Mouse (Mus musculus): ENCODE measurements around the gene Sympk.

Gene Sympk

DNA sequence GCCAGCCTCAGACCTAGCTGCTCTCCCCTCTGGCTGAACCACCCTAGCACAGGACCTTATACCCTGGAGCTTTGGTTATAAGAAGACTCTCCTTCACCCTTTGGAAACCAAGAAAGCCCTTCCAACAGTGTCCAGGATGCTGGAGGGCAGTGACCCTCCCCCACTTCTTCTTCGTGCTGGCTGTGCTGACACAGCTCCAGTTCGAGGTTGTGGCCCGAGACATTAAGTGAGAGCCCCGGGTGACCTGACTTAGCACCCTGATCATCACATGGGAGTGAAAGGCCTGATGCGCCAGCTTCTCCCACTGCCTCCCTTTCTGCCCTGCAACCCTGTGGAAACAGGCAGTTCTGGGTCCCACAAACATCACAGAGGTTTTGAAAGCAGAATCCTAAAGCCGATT, 61.3 kb downstream of the Sympk start:
- no peak for DNase-seq

DNA sequence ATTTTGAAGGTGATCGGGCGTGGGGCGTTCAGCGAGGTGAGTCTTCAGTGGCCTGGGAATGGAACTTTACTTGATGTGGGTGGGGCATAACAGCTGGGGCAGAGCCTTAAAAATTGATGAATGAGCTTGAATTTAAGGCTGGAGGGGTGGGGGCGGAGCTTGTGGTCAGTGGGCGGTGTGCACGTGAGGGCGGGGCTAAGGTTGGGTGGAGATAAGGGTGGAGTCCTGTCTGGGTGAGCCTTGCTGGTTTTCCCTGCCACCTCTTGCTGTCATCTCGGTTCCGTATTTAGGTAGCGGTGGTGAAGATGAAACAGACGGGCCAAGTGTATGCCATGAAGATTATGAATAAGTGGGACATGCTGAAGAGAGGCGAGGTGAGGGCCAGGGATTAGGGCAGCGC, 61.9 kb downstream of the Sympk start:
- peak; percentile 64 for DNase-seq

DNA sequence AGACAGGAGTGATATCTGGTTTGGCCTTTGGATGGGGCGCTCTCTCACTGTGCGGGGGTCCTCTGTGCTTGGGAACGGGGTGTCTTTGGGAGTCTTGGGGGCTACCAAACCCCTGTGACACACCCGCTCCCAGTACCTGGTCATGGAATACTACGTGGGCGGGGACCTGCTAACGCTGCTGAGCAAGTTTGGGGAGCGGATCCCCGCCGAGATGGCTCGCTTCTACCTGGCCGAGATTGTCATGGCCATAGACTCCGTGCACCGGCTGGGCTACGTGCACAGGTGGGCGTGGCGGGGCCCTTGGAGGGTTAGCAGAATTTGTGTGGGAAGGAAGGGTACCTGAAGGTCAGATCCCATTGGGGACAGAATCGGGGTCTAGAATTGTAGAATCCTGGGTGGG, 62.6 kb downstream of the Sympk start:
- no peak for DNase-seq

DNA sequence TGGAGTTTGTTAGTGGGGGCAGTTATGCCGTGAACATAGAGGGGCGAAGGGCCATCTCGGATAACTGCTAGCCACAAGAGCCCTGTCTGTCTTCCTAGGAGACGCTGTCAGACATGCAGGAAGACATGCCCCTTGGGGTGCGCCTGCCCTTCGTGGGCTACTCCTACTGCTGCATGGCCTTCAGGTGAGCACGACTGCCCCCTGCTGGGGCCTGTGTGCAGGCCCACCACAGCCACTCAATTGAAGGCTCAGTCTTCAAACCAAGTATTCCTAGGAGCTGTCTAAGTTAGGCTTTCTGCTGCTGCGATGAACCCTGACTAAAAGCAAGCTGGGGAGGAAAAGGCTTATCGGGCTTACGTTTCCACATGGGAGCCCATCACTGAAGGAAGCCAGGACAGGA, 64.6 kb downstream of the Sympk start:
- DNase-seq, result peak; percentile 77

DNA sequence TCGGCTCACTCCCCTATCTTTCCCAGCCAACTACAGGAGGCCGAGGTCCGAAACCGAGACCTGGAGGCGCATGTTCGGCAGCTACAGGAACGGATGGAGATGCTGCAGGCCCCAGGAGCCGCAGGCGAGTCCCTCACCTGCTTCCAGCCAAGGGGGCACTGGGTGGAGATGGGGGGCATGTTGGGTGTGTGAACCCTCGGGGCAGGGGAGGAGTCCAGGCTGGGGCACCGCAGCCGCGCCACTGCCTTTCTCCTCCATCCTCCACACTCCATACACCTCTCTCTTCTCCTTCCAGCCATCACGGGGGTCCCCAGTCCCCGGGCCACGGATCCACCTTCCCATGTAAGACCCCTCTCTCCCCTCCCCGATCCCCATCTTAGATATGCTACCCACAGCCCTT, 67.7 kb downstream of the Sympk start:
- DNase-seq, result no peak

DNA sequence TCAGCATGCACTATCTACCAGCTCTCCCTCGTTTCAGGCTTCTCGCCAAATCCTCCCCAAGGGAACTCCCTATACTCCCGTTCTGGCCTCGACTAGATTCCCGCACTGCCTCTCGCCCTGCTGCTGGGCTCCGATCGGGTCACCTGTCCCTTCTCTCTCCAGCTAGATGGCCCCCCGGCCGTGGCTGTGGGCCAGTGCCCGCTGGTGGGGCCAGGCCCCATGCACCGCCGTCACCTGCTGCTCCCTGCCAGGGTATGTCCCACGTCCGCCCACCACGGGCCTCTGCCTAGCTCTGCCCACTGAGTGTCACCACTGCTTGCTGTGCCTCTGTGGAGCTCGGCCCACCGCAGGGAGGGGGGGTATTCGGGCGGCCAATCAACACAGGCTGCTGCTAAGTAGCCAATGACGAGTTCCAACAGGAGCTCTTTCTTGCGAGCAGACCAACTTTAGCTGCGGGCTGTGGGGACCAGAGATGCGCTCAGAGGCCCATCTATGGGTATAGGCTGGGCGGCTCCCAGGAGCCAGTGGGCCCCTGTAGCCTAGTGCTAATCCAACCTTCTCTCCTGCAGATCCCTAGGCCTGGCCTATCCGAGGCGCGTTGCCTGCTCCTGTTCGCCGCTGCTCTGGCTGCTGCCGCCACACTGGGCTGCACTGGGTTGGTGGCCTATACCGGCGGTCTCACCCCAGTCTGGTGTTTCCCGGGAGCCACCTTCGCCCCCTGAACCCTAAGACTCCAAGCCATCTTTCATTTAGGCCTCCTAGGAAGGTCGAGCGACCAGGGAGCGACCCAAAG, 68.4 kb downstream of the Sympk start:
- peak; percentile 38 for DNase-seq

DNA sequence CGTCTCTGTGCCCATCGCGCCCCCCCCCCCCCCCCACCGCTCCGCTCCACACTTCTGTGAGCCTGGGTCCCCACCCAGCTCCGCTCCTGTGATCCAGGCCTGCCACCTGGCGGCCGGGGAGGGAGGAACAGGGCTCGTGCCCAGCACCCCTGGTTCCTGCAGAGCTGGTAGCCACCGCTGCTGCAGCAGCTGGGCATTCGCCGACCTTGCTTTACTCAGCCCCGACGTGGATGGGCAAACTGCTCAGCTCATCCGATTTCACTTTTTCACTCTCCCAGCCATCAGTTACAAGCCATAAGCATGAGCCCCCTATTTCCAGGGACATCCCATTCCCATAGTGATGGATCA, 69.0 kb downstream of the Sympk start:
- DNase-seq, result peak; percentile 91

DNA sequence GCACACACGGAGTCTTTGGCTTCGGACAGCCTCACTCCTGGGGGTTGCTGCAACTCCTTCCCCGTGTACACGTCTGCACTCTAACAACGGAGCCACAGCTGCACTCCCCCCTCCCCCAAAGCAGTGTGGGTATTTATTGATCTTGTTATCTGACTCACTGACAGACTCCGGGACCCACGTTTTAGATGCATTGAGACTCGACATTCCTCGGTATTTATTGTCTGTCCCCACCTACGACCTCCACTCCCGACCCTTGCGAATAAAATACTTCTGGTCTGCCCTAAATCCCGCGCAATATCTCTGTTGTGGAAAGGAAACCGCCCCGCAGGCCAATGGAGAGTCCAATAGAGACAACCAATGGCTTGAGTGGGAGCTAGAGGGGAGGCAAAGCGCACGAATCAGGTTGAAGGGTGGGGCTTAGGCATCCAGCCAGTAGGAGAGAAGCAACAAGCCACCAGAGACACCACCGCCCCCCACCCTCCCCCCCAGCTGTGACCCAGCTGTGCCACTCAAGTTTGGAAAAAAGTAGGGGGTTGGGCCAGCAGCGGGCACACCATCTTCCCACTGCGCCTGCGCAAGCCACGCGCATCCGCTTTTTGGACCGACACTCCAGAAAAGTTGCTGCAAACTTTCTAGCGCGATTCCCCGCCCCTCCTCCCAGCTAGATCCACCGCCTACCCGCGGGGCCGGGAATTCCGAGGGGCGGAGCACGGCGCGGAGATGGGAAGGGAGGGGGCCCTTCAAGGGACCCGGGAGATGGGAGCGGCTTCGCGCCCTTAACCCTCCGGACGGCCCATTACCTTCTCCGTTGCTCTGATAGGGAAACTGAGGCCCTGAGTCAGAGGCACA, 69.6 kb downstream of the Sympk start:
- DNase-seq, result peak; percentile 97

DNA sequence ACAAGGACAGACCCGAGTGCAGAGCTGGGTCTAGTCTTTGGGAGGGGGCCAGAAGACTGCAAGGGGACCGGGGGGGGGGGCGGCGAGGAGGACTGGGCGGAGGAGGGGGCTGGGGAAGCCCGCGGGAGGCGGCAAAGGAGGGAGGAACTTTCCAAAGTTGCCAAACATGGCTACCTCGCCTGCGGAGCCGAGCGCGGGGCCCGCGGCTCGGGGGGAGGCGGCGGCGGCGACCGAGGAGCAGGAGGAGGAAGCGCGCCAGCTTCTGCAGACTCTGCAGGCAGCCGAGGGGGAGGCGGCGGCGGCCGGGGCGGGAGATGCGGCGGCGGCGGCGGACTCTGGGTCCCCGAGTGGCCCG, 70.3 kb downstream of the Sympk start, which contains the start of gene Six5:
Gene Six5, plus strand, starts transcription at position 124 of the 355 bp plus-strand sequence.
- DNase-seq, result peak; percentile 58

DNA sequence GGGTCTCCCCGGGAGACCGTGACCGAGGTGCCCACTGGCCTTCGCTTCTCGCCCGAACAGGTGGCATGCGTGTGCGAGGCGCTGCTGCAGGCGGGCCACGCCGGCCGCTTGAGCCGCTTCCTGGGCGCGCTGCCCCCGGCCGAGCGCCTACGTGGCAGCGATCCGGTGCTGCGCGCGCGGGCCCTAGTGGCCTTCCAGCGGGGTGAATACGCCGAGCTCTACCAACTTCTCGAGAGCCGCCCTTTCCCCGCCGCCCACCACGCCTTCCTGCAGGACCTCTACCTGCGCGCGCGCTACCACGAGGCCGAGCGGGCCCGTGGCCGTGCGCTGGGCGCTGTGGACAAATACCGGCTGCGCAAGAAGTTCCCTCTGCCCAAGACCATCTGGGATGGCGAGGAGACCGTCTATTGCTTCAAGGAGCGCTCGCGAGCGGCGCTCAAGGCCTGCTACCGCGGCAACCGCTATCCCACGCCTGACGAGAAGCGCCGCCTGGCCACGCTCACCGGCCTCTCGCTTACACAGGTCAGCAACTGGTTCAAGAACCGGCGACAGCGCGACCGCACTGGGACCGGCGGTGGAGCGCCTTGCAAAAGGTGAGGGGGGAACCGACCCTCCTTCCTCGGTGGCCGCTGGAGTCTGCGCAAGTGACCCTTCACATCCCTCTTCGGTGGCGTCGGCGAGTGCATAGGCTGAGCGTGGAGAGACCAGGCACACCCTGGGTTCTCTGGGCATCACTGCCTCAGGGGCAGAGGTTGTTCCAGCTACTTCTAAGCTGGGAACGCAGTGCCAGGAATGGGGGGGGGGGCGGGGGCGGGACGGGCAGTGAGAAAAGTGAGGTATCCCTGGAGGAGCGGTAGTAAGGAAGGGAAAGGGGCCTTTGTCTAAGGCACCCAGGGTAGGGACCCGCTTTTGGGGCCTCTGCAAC, 70.9 kb downstream of the Sympk start:
- peak; percentile 51 for DNase-seq

DNA sequence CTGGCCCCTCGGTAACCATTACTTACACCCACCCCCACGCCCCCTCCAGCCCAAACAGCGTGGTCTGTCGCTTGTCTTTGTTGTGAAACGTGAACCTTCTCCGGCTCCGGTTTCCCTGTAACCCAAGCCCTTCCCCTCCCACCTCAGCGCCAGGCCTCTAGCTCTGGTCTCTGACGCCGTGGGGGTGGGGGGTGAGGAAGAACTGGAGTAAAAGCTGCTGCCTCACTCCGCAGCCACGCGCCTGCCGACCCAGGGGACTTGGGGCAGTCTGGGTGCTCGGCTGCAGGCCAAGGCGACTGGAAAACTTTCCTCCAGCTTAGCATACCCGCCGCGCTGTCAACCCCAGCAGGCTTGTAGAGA, 71.6 kb downstream of the Sympk start:
- peak; percentile 61 for DNase-seq

DNA sequence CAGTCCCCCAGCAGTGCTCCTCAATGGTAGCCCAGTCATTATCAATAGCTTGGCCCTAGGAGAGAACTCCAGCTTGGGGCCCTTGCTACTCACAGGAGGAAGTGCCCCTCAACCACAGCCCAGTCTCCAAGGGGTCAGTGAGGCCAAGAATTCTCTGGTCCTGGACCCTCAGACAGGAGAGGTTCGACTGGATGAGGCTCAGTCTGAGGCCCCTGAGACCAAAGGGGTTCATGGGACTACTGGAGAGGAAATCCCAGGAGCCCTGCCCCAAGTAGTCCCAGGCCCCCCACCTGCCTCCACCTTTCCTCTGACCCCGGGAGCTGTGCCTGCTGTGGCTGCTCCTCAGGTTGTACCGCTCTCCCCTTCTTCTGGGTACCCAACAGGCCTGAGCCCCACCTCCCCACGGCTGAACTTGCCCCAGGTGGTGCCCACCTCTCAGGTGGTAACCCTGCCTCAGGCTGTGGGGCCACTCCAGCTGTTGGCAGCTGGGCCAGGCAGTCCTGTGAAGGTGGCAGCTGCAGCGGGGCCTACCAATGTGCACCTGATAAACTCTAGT, 72.3 kb downstream of the Sympk start:
- DNase-seq, result no peak

DNA sequence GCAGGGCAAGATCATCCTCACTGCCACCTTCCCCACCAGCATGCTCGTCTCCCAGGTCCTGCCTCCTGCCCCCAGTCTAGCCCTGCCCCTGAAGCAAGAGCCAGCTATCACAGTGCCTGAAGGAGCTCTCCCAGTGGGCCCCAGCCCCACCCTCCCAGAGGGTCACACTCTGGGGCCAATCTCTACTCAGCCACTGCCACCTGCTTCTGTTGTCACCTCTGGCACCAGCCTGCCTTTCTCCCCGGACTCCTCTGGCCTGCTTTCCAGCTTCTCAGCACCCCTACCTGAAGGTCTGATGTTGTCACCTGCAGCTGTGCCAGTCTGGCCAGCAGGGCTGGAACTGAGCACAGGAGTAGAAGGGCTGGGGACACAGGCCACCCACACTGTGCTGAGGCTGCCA, 73.0 kb downstream of the Sympk start:
- DNase-seq, result no peak

DNA sequence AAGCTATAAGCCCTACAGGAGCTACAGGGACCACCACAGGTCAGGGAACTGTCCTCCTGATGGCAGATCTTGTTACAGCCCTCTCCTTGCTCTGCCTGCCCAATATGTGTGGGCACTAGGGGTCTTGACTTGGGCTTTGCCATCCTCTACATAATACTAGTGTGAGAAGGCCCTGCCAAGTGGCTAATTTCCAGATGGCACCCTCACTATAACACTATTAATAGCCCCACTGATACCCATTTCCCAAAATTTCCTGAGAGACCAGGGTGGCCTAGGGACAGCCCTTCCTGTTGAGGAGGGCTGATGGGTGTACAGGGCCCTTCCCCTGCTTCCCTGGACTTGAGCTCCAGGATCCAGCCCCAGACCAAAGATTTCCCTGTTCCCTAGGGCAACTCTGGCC, 73.7 kb downstream of the Sympk start:
- DNase-seq, result no peak

DNA sequence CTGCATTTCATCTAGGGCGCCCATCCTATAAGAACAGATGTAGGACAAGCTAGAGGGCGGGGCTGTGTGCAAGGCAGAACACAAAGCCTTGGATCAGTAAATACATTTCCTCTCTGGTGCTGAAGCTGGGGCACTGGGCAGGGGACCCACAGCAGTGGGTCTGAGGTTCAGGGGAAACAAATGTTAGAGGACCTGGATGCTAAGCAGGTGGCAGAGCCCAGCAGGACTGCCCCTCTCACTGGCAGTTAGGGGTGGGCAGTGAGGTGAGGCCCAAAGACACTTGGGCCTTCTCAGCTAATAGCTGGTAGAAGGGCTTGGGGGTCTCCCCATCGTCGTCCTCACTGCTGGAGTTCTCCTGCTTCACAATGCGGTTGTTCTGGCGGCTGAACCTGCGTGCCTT, 74.6 kb downstream of the Sympk start:
- DNase-seq, result no peak

DNA sequence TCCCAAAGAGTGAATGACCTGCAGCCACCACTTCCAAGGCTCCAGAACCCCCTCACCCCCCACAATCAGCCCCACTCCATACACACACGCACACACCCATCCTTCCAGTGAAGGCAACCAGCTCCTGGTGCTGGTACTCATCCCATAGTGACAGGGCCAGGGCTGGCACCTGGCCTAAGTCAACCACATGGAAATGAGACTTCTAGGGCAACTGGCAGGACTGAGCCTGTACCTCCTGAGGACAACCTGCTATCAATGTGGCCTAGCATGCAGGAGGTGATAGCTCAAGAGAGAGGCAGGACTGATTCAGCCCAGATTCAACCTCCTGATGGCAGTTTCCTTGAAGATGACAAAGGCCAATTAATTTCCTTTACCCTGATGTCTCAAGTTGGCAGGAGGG, 76.1 kb downstream of the Sympk start:
- DNase-seq, result no peak

DNA sequence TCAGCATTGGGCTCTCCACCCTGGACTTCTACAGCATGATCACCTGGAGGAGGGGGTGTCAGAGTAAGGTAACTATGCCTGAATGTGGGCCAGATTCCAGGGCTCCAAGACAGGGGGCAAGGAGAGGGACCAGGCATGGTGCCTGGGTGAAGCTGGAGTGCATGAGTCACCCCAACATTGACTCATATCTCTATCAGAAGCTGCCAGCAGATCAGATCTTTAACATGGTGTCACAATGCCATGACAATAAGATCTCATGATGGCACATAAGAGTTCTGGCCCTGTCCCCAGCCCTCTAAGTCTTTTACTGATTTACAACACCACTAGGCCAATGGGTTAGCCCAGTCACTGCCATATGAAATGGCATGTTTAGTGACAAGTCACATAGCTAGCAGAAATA, 79.6 kb downstream of the Sympk start:
- DNase-seq, result no peak
